Comparison of ENCODE assay signal across 8 mouse cellular contexts in genomic region chr8:80952235-80952915, GRCm38 (mm10).
DNase-seq lines count a peak whose midpoint lies in the region; ATAC-seq lines count a peak whose summit lies in the region.
"Had no signal": no experiment of that assay in that cellular context is flagged by ENCODE, and none has a peak within 500 bp of the region (broad histone marks: within the 10 kb centered on the region; RNA-seq: fewer than 3 reads in every experiment).

No protein-coding gene starts in this region.

- no peaks in the 10 kb centered on the region for H3K27me3 ChIP-seq in heart, embryonic 15.5 days
- no peaks in the 10 kb centered on the region for H3K27me3 ChIP-seq in heart, embryonic 10.5 days (ENCODE audit: insufficient read depth, poor library complexity, severe bottlenecking)
- H3K27me3 ChIP-seq: embryonic facial prominence, embryonic 12.5 days had no signal

- no peaks in the 10 kb centered on the region for H3K36me3 ChIP-seq in heart, embryonic 15.5 days
- H3K36me3 ChIP-seq in heart, embryonic 10.5 days = no peaks in the 10 kb centered on the region
- H3K36me3 ChIP-seq: embryonic facial prominence, embryonic 12.5 days had no signal

- no peak for DNase-seq in heart, embryonic 10.5 days (ENCODE audit: low spot score)
- peak; percentile 17 for DNase-seq in 416B (ENCODE audit: low read depth)
- DNase-seq in brain, adult 2 months (ENCODE audit: low read depth, low spot score) = peak; percentile 22
- DNase-seq in kidney, postnatal 36 days = peak; percentile 19 to 44
- no peak for DNase-seq in T-cell, adult 2 months (ENCODE audit: low spot score)
- DNase-seq in spleen, postnatal 14 days (ENCODE audit: low spot score in 2 of 2) = no peak

- H3K9me3 ChIP-seq in heart, embryonic 15.5 days (replicated peaks) = no peaks in the 10 kb centered on the region
- H3K9me3 ChIP-seq in heart, embryonic 10.5 days = no peaks in the 10 kb centered on the region

- H3K4me1 ChIP-seq in heart, embryonic 15.5 days (replicated peaks) = peaks cover 5% of the 10 kb centered on the region; the same call in 1 of the 2 replicates
- H3K4me1 ChIP-seq in heart, embryonic 10.5 days = peaks cover 3% of the 10 kb centered on the region; the same call in 1 of the 2 replicates

- ATAC-seq in heart, embryonic 15.5 days (replicated peaks; ENCODE audit: insufficient number of reproducible peaks, insufficient read depth, low FRiP score, low read depth) = peak; percentile 35; the same call in 1 of the 2 replicates

- H3K27ac ChIP-seq in heart, embryonic 15.5 days = no peak overlapping the region; the same call in 1 of the 2 replicates
- H3K27ac ChIP-seq in heart, embryonic 10.5 days = no peak overlapping the region
- H3K27ac ChIP-seq: embryonic facial prominence, embryonic 12.5 days had no signal

- H3K4me2 ChIP-seq in heart, embryonic 15.5 days = no peak overlapping the region
- H3K4me2 ChIP-seq: embryonic facial prominence, embryonic 12.5 days had no signal

- WGBS in heart, embryonic 15.5 days = 51% methylated on average over 6 of the region's 6 CpGs
- 55% methylated on average over 6 of the region's 6 CpGs for WGBS in heart, embryonic 10.5 days

- no peak overlapping the region for H3K4me3 ChIP-seq in heart, embryonic 15.5 days
- no peak overlapping the region for H3K4me3 ChIP-seq in heart, embryonic 10.5 days
- H3K4me3 ChIP-seq: embryonic facial prominence, embryonic 12.5 days had no signal

- no peak overlapping the region for H3K9ac ChIP-seq in heart, embryonic 15.5 days
- H3K9ac ChIP-seq: embryonic facial prominence, embryonic 12.5 days had no signal

Comparison
In these comparisons a context has a peak if more than half of its experiments do, and no peak if none do; other contexts are left out.
1. DNase-seq: peak in 416B (single experiment), brain, adult 2 months (single experiment) and kidney, postnatal 36 days (2 of 2); none in heart, embryonic 10.5 days (single experiment), T-cell, adult 2 months (single experiment) and spleen, postnatal 14 days (0 of 2).